Mouse (Mus musculus) olfactory bulb, adult 2 months (tissue): ENCODE results near the gene Trappc3. TPM values are rescaled to one million over a fixed set of nuclear protein-coding genes. Genes with fewer than 3 reads are reported as not detected.

Experiments used
- H3K27ac ChIP-seq: fragments of 200-500 bp; 2 replicates; pipeline ENCODE4 v1.5.1; 2012; ENCODE audit warnings: low read depth, low read length; ENCODE audit not compliant: insufficient read depth
- H3K4me1 ChIP-seq: fragments of 200-500 bp; 2 replicates; pipeline ENCODE4 v1.6.1; 2012; ENCODE audit warnings: low read length; ENCODE audit not compliant: control insufficient read depth, insufficient read depth
- H3K4me3 ChIP-seq: fragments of 200-500 bp; 2 replicates; pipeline ENCODE4 v1.5.1; 2012; ENCODE audit warnings: mild to moderate bottlenecking, low read depth, low read length, moderate library complexity; ENCODE audit not compliant: insufficient read depth
- CTCF ChIP-seq: fragments of 200-500 bp; IDR thresholded peaks from 2 replicates; pipeline ENCODE4 v1.5.1; 2012; ENCODE audit warnings: low read depth, mild to moderate bottlenecking, low read length, moderate library complexity; ENCODE audit not compliant: insufficient read depth
- POLR2A ChIP-seq: fragments of 200-500 bp; IDR thresholded peaks from 2 replicates; pipeline ENCODE4 v1.6.1; 2012; ENCODE audit warnings: mild to moderate bottlenecking, low read depth, low read length, moderate library complexity; ENCODE audit not compliant: insufficient read depth
- WGBS: fragments of 180-500 bp; shearing (Covaris S2); methylation state at CpG from one replicate; pipeline ENCODE4 v1.1.7; 2018; 5-methylcytosine and 5-hydroxymethylcytosine counted together
- polyA plus RNA-seq: library from polyadenylated mRNA; stranded (reverse); fragments of >200 nt; gene quantifications from 2 replicates; pipeline ENCODE4 v1.2.4, GENCODE M21; 2012; ENCODE audit warnings: low replicate concordance; ENCODE audit not compliant: missing spikeins, insufficient read depth, insufficient read length

The Trappc3 gene
- polyA plus RNA-seq, 1 experiment = 342 TPM

DNA sequence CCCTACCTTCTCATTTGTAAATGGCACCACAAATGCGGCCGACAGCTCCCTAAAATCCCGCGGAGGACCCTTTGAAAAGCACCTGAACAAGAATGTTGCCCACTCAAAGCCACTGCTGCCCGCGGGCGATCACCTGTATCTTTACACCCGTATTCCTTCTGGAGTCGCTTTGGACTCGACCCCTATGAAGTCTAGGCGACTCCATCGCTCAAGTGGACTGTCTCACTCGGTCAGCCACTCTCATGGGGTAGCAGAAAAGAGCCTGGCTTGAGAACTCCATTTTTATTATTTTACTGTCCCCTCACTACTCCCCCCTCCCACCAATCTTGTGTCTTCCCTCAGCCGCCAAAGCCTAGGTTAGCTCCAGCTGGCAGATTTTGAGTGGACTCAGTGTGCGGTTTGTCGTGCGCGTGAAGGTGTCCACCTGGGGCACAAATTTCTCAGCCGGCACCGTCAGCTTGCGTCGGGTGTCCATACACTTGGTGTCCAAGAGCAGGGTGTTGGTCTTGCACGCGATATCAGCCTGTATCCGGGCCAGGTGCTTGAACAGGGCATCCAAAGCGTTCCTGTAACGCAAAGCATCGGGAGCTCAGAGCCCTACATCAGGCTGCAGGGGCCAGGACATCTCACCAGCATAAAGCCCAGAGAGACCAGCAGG is 59.9 kb downstream of the Trappc3 start:
- Histone ChIP-seq H3K4me3 (peak overlapping the region; percentile 29), H3K4me1 (peaks cover 13% of the 10 kb centered on the region; the same call in 1 of the 2 replicates), H3K27ac (no peak overlapping the region)
- WGBS = 57% methylated on average over 28 of the region's 28 CpGs
- TF ChIP-seq CTCF (no peak), POLR2A (no peak)

- whole genome bisulfite sequencing = 96% methylated on average over 13 of the region's 13 CpGs
- no peak for TF ChIP-seq CTCF
- TF ChIP-seq POLR2A = no peak
- Histone ChIP-seq H3K4me3 (no peak overlapping the region), H3K4me1 (peaks cover 13% of the 10 kb centered on the region; the same call in 1 of the 2 replicates), H3K27ac (no peak overlapping the region)
Measured at GRCm38 (mm10) chr4:126322646-126323045, 60.5 kb downstream of the Trappc3 start.

DNA sequence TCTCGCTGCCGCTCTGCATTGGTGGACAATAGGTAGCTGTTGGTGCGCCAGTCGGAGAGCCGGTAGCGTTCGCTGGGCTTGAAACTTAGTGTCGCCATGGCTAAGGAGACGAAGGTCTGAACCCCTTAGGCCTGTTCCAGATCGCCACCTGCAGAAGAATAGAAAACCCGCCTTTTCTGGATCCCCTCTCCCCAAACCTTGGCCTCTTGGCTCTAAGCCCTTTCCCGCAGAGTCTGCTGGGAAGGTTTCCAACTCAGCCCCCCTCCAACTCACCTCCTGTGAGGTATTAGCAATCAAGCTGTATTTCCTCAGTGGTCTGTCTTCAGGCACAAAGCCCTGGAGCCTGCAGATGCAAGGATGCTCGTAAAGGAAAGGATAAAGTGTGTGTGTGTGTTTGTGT is 62.7 kb downstream of the Trappc3 start:
- no peak for TF ChIP-seq POLR2A
- WGBS = 42% methylated on average over 13 of the region's 13 CpGs
- H3K4me1 ChIP-seq = peaks cover 13% of the 10 kb centered on the region; the same call in 1 of the 2 replicates
- H3K27ac ChIP-seq = no peak overlapping the region
- H3K4me3 ChIP-seq = no peak overlapping the region

- Histone ChIP-seq H3K4me1 (peaks cover 13% of the 10 kb centered on the region; the same call in 1 of the 2 replicates), H3K27ac (no peak within 1 kb of the TSS), H3K4me3 (no peak within 1 kb of the TSS)
- no peak for TF ChIP-seq POLR2A
- 32% methylated on average over 23 of the region's 23 CpGs for WGBS
Measured at GRCm38 (mm10) chr4:126325281-126325861, 63.2 kb downstream of the Trappc3 start, which contains the start of gene Tekt2. Gene Tekt2 (minus strand): TSS chr4:126325688.

Other genes starting within 250 kb of the Trappc3 start
- not detected in 2 replicates for gene Csf3r, start 237.8 kb upstream of the Trappc3 start, polyA plus RNA-seq
- not detected in 2 replicates for gene Mrps15, start 215.4 kb upstream of the Trappc3 start, polyA plus RNA-seq
- gene Oscp1, start 203.8 kb upstream of the Trappc3 start, polyA plus RNA-seq = not detected in 2 replicates
- gene Lsm10, start 165.7 kb upstream of the Trappc3 start, polyA plus RNA-seq = not detected in 2 replicates
- gene Stk40, start 158.4 kb upstream of the Trappc3 start, polyA plus RNA-seq = not detected in 2 replicates
- not detected in 2 replicates for gene Eva1b, start 114.6 kb upstream of the Trappc3 start, polyA plus RNA-seq
- not detected in 2 replicates for gene Sh3d21, start 98.8 kb upstream of the Trappc3 start, polyA plus RNA-seq
- 165 and 783 TPM in 2 replicates for gene Thrap3, start 59.6 kb upstream of the Trappc3 start, polyA plus RNA-seq
- 379 TPM in 1 of 2 replicates, not detected in the other for gene Map7d1, start 6.0 kb upstream of the Trappc3 start, polyA plus RNA-seq
- gene Col8a2, start 24.5 kb downstream of the Trappc3 start, polyA plus RNA-seq = not detected in 2 replicates
- not detected in 2 replicates for gene Adprhl2, start 59.4 kb downstream of the Trappc3 start, polyA plus RNA-seq
- not detected in 2 replicates for gene Tekt2, start 63.4 kb downstream of the Trappc3 start, polyA plus RNA-seq
- gene Ago3, start 167.2 kb downstream of the Trappc3 start, polyA plus RNA-seq = 39.0 TPM in 1 of 2 replicates, not detected in the other
- 173 TPM in 1 of 2 replicates, not detected in the other for gene Ago1, start 206.3 kb downstream of the Trappc3 start, polyA plus RNA-seq